Mouse (Mus musculus): ENCODE measurements around the gene 4933402D24Rik. TPM values are rescaled to one million over a fixed set of nuclear protein-coding genes. Genes with fewer than 3 reads are reported as not detected.

Gene 4933402D24Rik
- not detected for total RNA-seq (2018; cell fraction: chromatin; rRNA removed)
- total RNA-seq (2018; cell fraction: cytosol; rRNA removed) = not detected
- total RNA-seq (2018; cell fraction: nucleus; rRNA removed) = not detected
- not detected in 3 replicates for polyA plus RNA-seq (2018)

DNA sequence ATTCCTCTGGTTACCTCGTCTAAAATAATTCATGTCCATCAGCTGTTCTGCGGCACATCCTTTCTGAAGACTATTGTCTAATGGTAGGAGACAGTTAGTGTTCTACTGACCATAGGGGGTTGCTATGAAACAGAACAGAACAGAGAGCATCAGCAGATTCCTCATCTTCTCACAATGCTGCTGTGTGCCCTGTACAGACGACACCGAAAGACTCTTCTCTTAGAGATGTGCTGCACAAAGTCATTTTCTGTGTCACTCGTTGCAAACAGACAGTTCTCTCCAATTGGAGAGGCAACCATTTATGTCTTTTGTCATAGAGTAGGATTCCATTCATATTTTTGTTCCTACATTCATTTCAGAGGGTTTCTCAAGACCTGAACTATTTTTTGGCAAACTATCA, at the start of gene 4933402D24Rik:
TSS of gene 4933402D24Rik (minus strand) at position 101 of the 400 bp plus-strand sequence.
- Histone ChIP-seq H3K79me2 (ENCODE audit: inconsistent target) (no peaks in the 10 kb centered on the region), H3K4me3 (ENCODE audit: inconsistent target) (no peak within 1 kb of the TSS), H3K27ac (no peak within 1 kb of the TSS), H3K36me3 (ENCODE audit: inconsistent target) (no peaks in the 10 kb centered on the region)
- 87% methylated on average over 5 of the region's 5 CpGs for WGBS (ENCODE audit: missing documents)

DNA sequence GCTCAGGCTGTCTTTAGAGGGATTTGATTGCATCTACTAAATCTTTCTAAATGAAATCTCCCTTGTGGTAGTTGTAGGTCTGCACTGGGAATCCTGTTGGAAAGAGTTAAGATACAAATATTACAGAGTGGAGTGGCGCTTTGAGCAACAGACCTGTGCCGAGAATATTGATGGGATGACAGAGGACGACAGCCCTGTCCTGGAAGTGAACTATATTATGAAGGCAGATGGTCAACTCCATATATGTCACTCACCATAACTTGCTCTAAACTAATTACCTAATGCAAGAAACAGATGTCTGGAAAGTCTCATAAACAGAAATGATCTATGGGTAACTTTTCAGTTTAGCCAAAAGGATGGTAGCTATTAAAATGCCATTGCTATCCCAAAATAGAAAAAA, 39.5 kb upstream of the 4933402D24Rik start:
- Histone ChIP-seq H3K27ac (no peak overlapping the region), H3K36me3 (ENCODE audit: inconsistent target) (no peaks in the 10 kb centered on the region), H3K4me3 (ENCODE audit: inconsistent target) (no peak overlapping the region), H3K79me2 (ENCODE audit: inconsistent target) (no peaks in the 10 kb centered on the region)
- 85% methylated on average over 3 of the region's 3 CpGs for WGBS (ENCODE audit: missing documents)

- Histone ChIP-seq H3K4me3 (ENCODE audit: inconsistent target) (no peak overlapping the region), H3K79me2 (ENCODE audit: inconsistent target) (no peaks in the 10 kb centered on the region), H3K27ac (no peak overlapping the region), H3K36me3 (ENCODE audit: inconsistent target) (no peaks in the 10 kb centered on the region)
Measured at GRCm38 (mm10) chr1:63805095-63805494, 36.0 kb upstream of the 4933402D24Rik start.

- no peaks in the 10 kb centered on the region for H3K36me3 ChIP-seq (ENCODE audit: inconsistent target)
Measured at GRCm38 (mm10) chr1:63794326-63794725, 25.3 kb upstream of the 4933402D24Rik start.

GRCm38 (mm10) chr1:63776902-63777630, 8.0 kb upstream of the 4933402D24Rik start:
- WGBS (ENCODE audit: missing documents) = 46% methylated on average over 4 of the region's 4 CpGs
- Histone ChIP-seq H3K4me3 (ENCODE audit: inconsistent target) (no peak overlapping the region), H3K27ac (no peak overlapping the region)

More at GRCm38 (mm10) chr1:63794326-63794725, 25.3 kb upstream of the 4933402D24Rik start:
- no peak overlapping the region for H3K27ac ChIP-seq
- no peak overlapping the region for H3K4me3 ChIP-seq (ENCODE audit: inconsistent target)
- no peaks in the 10 kb centered on the region for H3K79me2 ChIP-seq (ENCODE audit: inconsistent target)

GRCm38 (mm10) chr1:63776396-63776795, 7.3 kb upstream of the 4933402D24Rik start:
- Histone ChIP-seq H3K36me3 (ENCODE audit: inconsistent target) (no peaks in the 10 kb centered on the region), H3K79me2 (ENCODE audit: inconsistent target) (no peaks in the 10 kb centered on the region), H3K27ac (no peak overlapping the region), H3K4me3 (ENCODE audit: inconsistent target) (no peak overlapping the region)
- 50% methylated on average over 1 of the region's 1 CpGs for WGBS (ENCODE audit: missing documents)

More at GRCm38 (mm10) chr1:63776902-63777630, 8.0 kb upstream of the 4933402D24Rik start:
- Histone ChIP-seq H3K79me2 (ENCODE audit: inconsistent target) (no peaks in the 10 kb centered on the region), H3K36me3 (ENCODE audit: inconsistent target) (no peaks in the 10 kb centered on the region)

GRCm38 (mm10) chr1:63770309-63770708, 1.2 kb upstream of the 4933402D24Rik start:
- no peak overlapping the region for H3K4me3 ChIP-seq (ENCODE audit: inconsistent target)
- no peaks in the 10 kb centered on the region for H3K79me2 ChIP-seq (ENCODE audit: inconsistent target)
- no peaks in the 10 kb centered on the region for H3K36me3 ChIP-seq (ENCODE audit: inconsistent target)
- no peak overlapping the region for H3K27ac ChIP-seq
- WGBS (ENCODE audit: missing documents) = 100% methylated on average over 7 of the region's 7 CpGs

DNA sequence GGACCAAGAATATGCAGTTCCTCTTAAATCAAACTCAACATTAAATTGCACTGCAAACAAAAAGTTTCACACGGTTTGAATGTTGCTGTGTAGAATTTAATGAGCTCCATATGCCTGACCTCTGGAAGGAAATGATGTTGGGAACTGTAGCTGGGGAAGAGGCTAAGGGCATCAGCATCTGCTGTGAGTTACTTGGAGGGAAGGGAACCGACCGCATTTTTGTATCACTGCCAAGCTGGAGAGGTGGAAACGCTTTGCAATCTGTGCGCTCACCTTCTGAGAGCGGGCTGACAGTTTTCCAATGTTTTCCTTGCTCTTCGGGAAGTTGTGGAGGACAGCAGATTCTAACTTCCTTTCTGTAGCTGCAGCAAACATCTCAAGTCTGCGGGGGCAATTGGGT, 955 bp downstream of the 4933402D24Rik start:
- WGBS (ENCODE audit: missing documents) = 85% methylated on average over 8 of the region's 8 CpGs
- H3K27ac ChIP-seq = no peak overlapping the region
- H3K36me3 ChIP-seq (ENCODE audit: inconsistent target) = no peaks in the 10 kb centered on the region
- no peak overlapping the region for H3K4me3 ChIP-seq (ENCODE audit: inconsistent target)
- no peaks in the 10 kb centered on the region for H3K79me2 ChIP-seq (ENCODE audit: inconsistent target)

DNA sequence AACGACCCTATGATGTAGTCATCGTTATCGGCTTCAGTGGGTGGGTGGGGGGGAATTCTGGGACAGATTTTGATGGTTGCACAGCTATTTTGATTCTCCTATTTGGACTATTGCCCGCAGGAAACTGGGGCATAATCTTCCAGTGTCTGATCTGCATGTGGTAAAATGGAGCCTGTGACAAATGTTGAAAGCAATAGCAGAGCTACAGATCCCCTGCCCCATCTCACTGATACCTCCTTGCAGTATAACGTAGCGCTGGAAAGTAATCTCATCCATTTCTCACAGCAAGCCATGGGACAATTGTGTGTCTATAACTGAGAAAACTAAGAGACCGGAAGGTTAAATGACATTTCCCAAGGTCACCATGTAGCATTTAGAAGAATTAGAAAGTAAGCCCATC, 4.7 kb downstream of the 4933402D24Rik start:
- H3K27ac ChIP-seq = no peak overlapping the region
- no peaks in the 10 kb centered on the region for H3K36me3 ChIP-seq (ENCODE audit: inconsistent target)
- H3K4me3 ChIP-seq (ENCODE audit: inconsistent target) = no peak overlapping the region
- H3K79me2 ChIP-seq (ENCODE audit: inconsistent target) = no peaks in the 10 kb centered on the region
- WGBS (ENCODE audit: missing documents) = 93% methylated on average over 7 of the region's 7 CpGs

- no peak overlapping the region for H3K4me3 ChIP-seq (ENCODE audit: inconsistent target)
- no peak overlapping the region for H3K27ac ChIP-seq
- WGBS (ENCODE audit: missing documents) = 66% methylated on average over 7 of the region's 7 CpGs
Measured at GRCm38 (mm10) chr1:63763881-63764386, 5.1 kb downstream of the 4933402D24Rik start.

DNA sequence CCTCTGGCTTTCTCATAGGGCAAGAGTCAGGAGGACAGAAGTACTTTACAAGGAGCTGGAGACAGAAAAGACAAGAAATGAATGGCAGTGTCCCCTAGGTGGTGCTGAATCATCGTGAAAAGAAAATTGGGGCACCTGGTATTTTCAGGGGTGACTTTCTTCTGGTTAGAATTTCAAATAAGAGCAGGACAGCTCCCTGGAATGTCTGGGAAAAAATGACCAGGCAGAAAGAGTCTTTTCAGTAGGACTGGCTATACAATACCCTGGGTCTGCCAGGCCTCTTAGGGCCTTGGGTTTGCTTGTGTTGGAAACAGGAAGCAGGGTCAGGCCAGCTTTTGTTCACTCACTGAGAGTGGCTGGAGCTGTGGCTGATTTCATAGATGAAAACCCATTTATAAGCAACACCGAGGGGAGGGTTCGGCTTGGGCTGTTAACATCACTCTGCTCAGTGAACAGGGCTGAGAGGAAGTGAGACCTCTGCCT, 5.8 kb downstream of the 4933402D24Rik start:
- H3K36me3 ChIP-seq (ENCODE audit: inconsistent target) = no peaks in the 10 kb centered on the region
- no peak overlapping the region for H3K27ac ChIP-seq
- 0% methylated on average over 3 of the region's 3 CpGs for WGBS (ENCODE audit: missing documents)
- no peaks in the 10 kb centered on the region for H3K79me2 ChIP-seq (ENCODE audit: inconsistent target)
- H3K4me3 ChIP-seq (ENCODE audit: inconsistent target) = no peak overlapping the region

More at GRCm38 (mm10) chr1:63763881-63764386, 5.1 kb downstream of the 4933402D24Rik start:
- H3K79me2 ChIP-seq (ENCODE audit: inconsistent target) = no peaks in the 10 kb centered on the region
- no peaks in the 10 kb centered on the region for H3K36me3 ChIP-seq (ENCODE audit: inconsistent target)

DNA sequence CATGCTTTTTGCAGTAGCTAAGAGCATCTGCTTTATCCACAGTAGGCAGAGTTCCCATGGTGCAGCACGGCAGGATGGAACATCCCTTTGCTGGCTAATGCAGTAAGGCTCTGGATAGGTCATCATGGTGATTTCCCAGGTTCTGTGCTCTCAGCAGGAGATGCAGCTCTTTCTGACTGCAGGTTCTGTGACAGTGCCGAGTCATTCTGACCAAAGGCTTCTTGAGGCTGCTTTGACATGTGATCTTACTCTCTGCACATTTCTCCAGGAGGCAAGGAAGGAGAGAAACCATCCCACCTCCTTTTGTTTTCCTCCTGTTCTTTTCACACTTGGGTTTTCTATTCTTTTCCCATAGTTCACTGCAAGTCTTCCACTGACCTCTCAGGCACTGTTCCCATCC, 13.1 kb downstream of the 4933402D24Rik start:
- H3K27ac ChIP-seq = no peak overlapping the region
- H3K79me2 ChIP-seq (ENCODE audit: inconsistent target) = no peaks in the 10 kb centered on the region
- no peak overlapping the region for H3K4me3 ChIP-seq (ENCODE audit: inconsistent target)
- peaks cover 14% of the 10 kb centered on the region; the same call in 1 of the 2 replicates for H3K36me3 ChIP-seq (ENCODE audit: inconsistent target)
- 72% methylated on average over 2 of the region's 2 CpGs for WGBS (ENCODE audit: missing documents)

- H3K4me3 ChIP-seq (ENCODE audit: inconsistent target) = peak within 1 kb of the TSS; percentile 92
- H3K27ac ChIP-seq = peak within 1 kb of the TSS; percentile 38
- H3K79me2 ChIP-seq (ENCODE audit: inconsistent target) = peaks cover 29% of the 10 kb centered on the region; the same call in 1 of the 2 replicates
- H3K36me3 ChIP-seq (ENCODE audit: inconsistent target) = no peaks in the 10 kb centered on the region
- WGBS (ENCODE audit: missing documents) = 1% methylated on average over 31 of the region's 31 CpGs
Measured at GRCm38 (mm10) chr1:63730240-63730771, 38.8 kb downstream of the 4933402D24Rik start, which contains the start of the genes Mdh1b and Fastkd2. Mdh1b (minus strand) TSS chr1:63730318. Fastkd2 (plus strand) TSS chr1:63730614.

DNA sequence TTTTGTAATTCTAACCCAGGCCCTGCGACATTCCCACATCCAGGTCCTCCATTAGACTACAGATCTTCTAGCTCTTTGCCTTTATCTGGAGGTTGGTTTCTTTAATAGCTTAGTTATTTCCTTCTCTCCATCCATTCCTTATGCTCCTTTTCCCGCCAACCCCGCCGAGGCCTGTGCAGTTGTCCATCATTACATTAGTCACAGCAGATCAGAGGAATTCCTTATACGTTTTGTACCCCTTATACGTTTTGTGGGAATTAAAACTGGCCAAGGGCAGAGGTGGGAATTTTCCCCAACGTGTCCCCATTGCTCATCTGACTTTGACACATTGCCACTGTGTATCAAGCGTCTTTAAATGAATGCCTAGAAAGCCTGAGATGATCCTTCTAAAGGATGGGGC, 39.3 kb downstream of the 4933402D24Rik start:
- Histone ChIP-seq H3K36me3 (ENCODE audit: inconsistent target) (no peaks in the 10 kb centered on the region), H3K27ac (no peak overlapping the region), H3K79me2 (ENCODE audit: inconsistent target) (peaks cover 29% of the 10 kb centered on the region; the same call in 1 of the 2 replicates), H3K4me3 (ENCODE audit: inconsistent target) (peak overlapping the region; percentile 92; the same call in 1 of the 2 replicates)
- 76% methylated on average over 8 of the region's 8 CpGs for whole genome bisulfite sequencing (ENCODE audit: missing documents)

- Histone ChIP-seq H3K4me3 (ENCODE audit: inconsistent target) (no peak overlapping the region), H3K36me3 (ENCODE audit: inconsistent target) (no peaks in the 10 kb centered on the region), H3K79me2 (ENCODE audit: inconsistent target) (no peaks in the 10 kb centered on the region), H3K27ac (no peak overlapping the region)
- WGBS (ENCODE audit: missing documents) = 84% methylated on average over 7 of the region's 7 CpGs
Measured at GRCm38 (mm10) chr1:63720161-63720560, 48.9 kb downstream of the 4933402D24Rik start.

All from macrophage (primary cell).